Mouse (Mus musculus) MEL (cell line): Measurements from ENCODE around the gene Pabpc1l. TPM values are rescaled to one million over a fixed set of nuclear protein-coding genes. Genes with fewer than 3 reads are reported as not detected.

Experiments
- DNase-seq: peaks from one replicate; pipeline ENCODE4 v3.0.0; 2011; ENCODE audit warnings: low read depth, low spot score
- H3K27ac ChIP-seq: 2 replicates; pipeline ENCODE4 v1.5.1; 2012; ENCODE audit warnings: low read depth, mild to moderate bottlenecking, control low read depth, low read length, moderate library complexity; ENCODE audit not compliant: control insufficient read depth
- H3K27me3 ChIP-seq, 2 experiments: fragments of 150-350 bp in 1 of 2; sonication (generic) in 1 of 2; 2 replicates each; pipeline ENCODE4 v1.6.1; 2012; ENCODE audit warnings: low read length in 2 of 2, mild to moderate bottlenecking in 2 of 2, improper control_type of control experiment in 1 of 2, moderate library complexity in 1 of 2; ENCODE audit not compliant: insufficient read depth in 2 of 2, control insufficient read depth in 1 of 2
- H3K36me3 ChIP-seq, 2 experiments: 2 replicates each; pipeline ENCODE4 v1.6.1; 2012 to 2014; ENCODE audit warnings: low read length in 2 of 2, improper control_type of control experiment in 1 of 2, inconsistent platforms in 1 of 2, mild to moderate bottlenecking in 1 of 2; ENCODE audit not compliant: insufficient read depth in 2 of 2, control insufficient read depth in 1 of 2
- H3K4me1 ChIP-seq, 2 experiments: fragments of 150-350 bp in 1 of 2; sonication (generic) in 1 of 2; 2 replicates each; pipeline ENCODE4 v1.6.1; 2012; ENCODE audit warnings: low read length in 2 of 2, improper control_type of control experiment in 1 of 2, mild to moderate bottlenecking in 1 of 2; ENCODE audit not compliant: insufficient read depth in 2 of 2, control insufficient read depth in 1 of 2
- H3K4me3 ChIP-seq, 2 experiments: fragments of 150-350 bp in 1 of 2; sonication (generic) in 1 of 2; 2 replicates each; pipeline ENCODE4 v1.5.1; 2012; ENCODE audit warnings: low read depth in 2 of 2, low read length in 2 of 2, mild to moderate bottlenecking in 2 of 2, moderate library complexity in 2 of 2, control low read depth in 1 of 2, improper control_type of control experiment in 1 of 2; ENCODE audit not compliant: control insufficient read depth in 1 of 2, insufficient read depth in 1 of 2
- H3K79me2 ChIP-seq: 2 replicates; pipeline ENCODE4 v1.6.1; 2012; ENCODE audit warnings: mild to moderate bottlenecking, low read length, moderate library complexity; ENCODE audit not compliant: control insufficient read depth, poor library complexity, insufficient read depth
- H3K9ac ChIP-seq: 2 replicates; pipeline ENCODE4 v1.6.1; 2012; ENCODE audit warnings: low read depth, mild to moderate bottlenecking, control low read depth, low read length, moderate library complexity; ENCODE audit not compliant: control insufficient read depth, poor library complexity, severe bottlenecking
- H3K9me3 ChIP-seq: fragments of 150-350 bp; sonication (generic); replicated peaks from 2 replicates; pipeline ENCODE4 v1.6.1; 2012; ENCODE audit warnings: mild to moderate bottlenecking, low read length, improper control_type of control experiment, moderate library complexity; ENCODE audit not compliant: insufficient read depth
- BHLHE40 ChIP-seq: IDR thresholded peaks from 2 replicates; pipeline ENCODE4 v1.6.1; 2012; ENCODE audit warnings: low read depth, mild to moderate bottlenecking, inconsistent platforms, low read length, improper control_type of control experiment, borderline replicate concordance
- CHD1 ChIP-seq: IDR thresholded peaks from 2 replicates; pipeline ENCODE4 v1.6.1; 2012; ENCODE audit warnings: low read depth, mild to moderate bottlenecking, inconsistent platforms, low read length, improper control_type of control experiment
- E2F4 ChIP-seq: IDR thresholded peaks from 2 replicates; pipeline ENCODE4 v1.6.1; 2011; ENCODE audit warnings: low read depth, low read length, improper control_type of control experiment, borderline replicate concordance
- ELF1 ChIP-seq: IDR thresholded peaks from 2 replicates; pipeline ENCODE4 v1.6.1; 2014; ENCODE audit warnings: low read depth, mild to moderate bottlenecking, inconsistent platforms, low read length, improper control_type of control experiment, moderate library complexity
- HCFC1 ChIP-seq: IDR thresholded peaks from 2 replicates; pipeline ENCODE4 v1.6.1; 2012; ENCODE audit warnings: low read depth, mild to moderate bottlenecking, inconsistent platforms, low read length, improper control_type of control experiment, moderate library complexity
- MXI1 ChIP-seq: IDR thresholded peaks from 2 replicates; pipeline ENCODE4 v1.6.1; 2011; ENCODE audit warnings: mild to moderate bottlenecking, low read depth, low read length, improper control_type of control experiment
- MYB ChIP-seq: IDR thresholded peaks from 2 replicates; pipeline ENCODE4 v1.6.1; 2011; ENCODE audit warnings: mild to moderate bottlenecking, low read depth, low read length, improper control_type of control experiment
- NELFE ChIP-seq: IDR thresholded peaks from 2 replicates; pipeline ENCODE4 v1.6.1; 2011; ENCODE audit warnings: low read depth, low read length, improper control_type of control experiment
- NRF1 ChIP-seq: IDR thresholded peaks from 2 replicates; pipeline ENCODE4 v1.6.1; 2014; ENCODE audit warnings: low read depth, mild to moderate bottlenecking, inconsistent platforms, low read length, improper control_type of control experiment, moderate library complexity; ENCODE audit not compliant: poor library complexity, insufficient read depth, severe bottlenecking
- POLR2A ChIP-seq, 2 experiments: IDR thresholded peaks; 2 replicates each; pipeline ENCODE4 v1.6.1; 2011 to 2012; ENCODE audit warnings: low read length in 2 of 2, mild to moderate bottlenecking in 2 of 2, control low read depth in 1 of 2, improper control_type of control experiment in 1 of 2, low read depth in 1 of 2, moderate library complexity in 1 of 2; ENCODE audit not compliant: control insufficient read depth in 1 of 2, insufficient read depth in 1 of 2, poor library complexity in 1 of 2
- RCOR1 ChIP-seq: IDR thresholded peaks from 2 replicates; pipeline ENCODE4 v1.6.1; 2012; ENCODE audit warnings: low read depth, mild to moderate bottlenecking, inconsistent platforms, low read length, improper control_type of control experiment
- TAL1 ChIP-seq: IDR thresholded peaks from 2 replicates; pipeline ENCODE4 v1.6.1; 2012; ENCODE audit warnings: mild to moderate bottlenecking, inconsistent platforms, low read length, moderate library complexity, mixed read lengths
- TBP ChIP-seq: IDR thresholded peaks from 2 replicates; pipeline ENCODE4 v1.8.0; 2011; ENCODE audit warnings: low read depth, low read length, improper control_type of control experiment
- polyA plus RNA-seq, 2 experiments: library from polyadenylated mRNA; stranded (reverse) in 1 of 2; unstranded in 1 of 2; fragments of >175 nt in 1 of 2; fragments of >200 nt in 1 of 2; gene quantifications; 2 replicates each; pipeline versions ENCODE4 v1.2.1 to v1.2.4; 2012; ENCODE audit warnings: low replicate concordance in 2 of 2, low read depth in 1 of 2; ENCODE audit not compliant: insufficient read length in 2 of 2, insufficient read depth in 1 of 2, missing spikeins in 1 of 2
- total RNA-seq: library from RNA; depleted of rRNA; stranded (reverse); fragments of 300-350 nt; gene quantifications from 2 replicates; pipeline ENCODE4 v1.2.3, GENCODE M21; 2012

Gene Pabpc1l
- total and polyA plus RNA-seq, 3 experiments, result 0.27 to 0.40 TPM; not detected in 1

DNA sequence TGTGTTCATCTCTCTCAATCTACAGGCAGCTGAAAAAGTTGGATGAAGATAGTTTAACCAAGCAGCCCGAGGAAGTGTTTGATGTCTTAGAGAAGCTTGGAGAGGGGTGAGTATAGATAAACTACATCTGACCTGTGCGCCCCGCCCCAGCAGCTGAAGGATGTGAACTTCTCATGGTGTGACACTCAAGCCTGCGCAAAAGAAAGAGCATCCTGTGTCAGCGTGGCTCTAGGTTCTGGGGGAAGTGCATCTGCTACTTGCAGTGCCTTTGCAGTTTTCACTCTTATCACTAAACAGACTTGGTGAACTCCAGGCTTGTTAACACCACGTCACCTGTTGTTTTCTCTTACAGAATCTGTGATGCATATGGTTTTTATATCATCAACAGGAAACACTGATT, 54.2 kb downstream of the Pabpc1l start (continued):
- no peak for TF ChIP-seq CHD1

DNA sequence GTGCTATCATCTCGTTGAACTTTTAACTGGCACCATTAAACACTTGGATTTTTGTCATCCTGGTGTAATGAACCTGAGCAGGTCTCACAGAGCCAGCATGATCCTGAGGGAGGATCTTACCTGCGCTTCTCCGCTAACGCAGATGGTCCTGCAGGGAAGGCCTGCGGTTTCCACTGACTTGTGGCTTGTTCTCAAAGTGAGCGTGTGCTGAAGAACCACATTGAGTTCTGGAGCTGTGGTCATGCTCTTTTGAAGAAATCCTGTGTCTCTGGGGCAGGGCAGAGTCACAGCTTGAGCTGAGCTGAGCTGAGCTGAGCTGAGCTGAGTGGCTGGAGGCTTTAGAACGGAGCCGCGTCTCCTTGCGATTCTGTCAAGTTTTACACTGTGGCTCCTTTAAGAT, 56.3 kb downstream of the Pabpc1l start:
- H3K9ac ChIP-seq, result no peak overlapping the region
- TF ChIP-seq TAL1 (no peak), POLR2A (IDR thresholded peaks at IDR 0.05; ENCODE audit: control insufficient read depth in 1 of 2, insufficient read depth in 1 of 2, low read depth in 1 of 2, low read length in 2 of 2, poor library complexity in 1 of 2) (no peak), NELFE (no peak), BHLHE40 (no peak)
- H3K27me3 ChIP-seq, result no peaks in the 10 kb centered on the region
- DNase-seq, result no peak
- H3K4me1 ChIP-seq, result peaks cover 18 to 25% of the 10 kb centered on the region in 2 experiments
- H3K4me3 ChIP-seq, result no peak overlapping the region
- no peak overlapping the region for H3K27ac ChIP-seq
- no peaks in the 10 kb centered on the region for H3K9me3 ChIP-seq
- H3K36me3 ChIP-seq, result peaks cover 16 to 45% of the 10 kb centered on the region in 2 experiments
- H3K79me2 ChIP-seq, result peaks cover 13% of the 10 kb centered on the region

DNA sequence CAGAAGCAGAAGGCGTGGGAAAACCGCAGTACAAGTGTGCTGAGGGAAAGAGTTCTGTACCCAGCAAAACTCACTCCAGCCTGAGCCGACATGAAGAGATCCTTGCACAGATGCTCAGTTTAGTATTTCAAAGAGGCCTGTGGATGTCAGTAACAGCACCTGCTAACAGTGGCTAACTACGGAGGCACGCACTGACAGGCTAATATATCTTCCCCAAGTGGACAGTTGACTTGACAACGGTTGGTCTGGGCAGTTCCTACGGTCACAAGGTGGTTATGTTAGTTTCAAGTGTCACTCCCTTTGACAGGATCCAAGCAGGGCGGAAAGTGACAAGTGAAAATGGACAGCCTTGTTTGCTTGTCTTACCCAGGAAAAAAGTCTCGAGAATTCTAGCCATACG, 56.9 kb downstream of the Pabpc1l start:
- no peak for DNase-seq
- no peak for TF ChIP-seq MXI1
- no peak for TF ChIP-seq E2F4
- TF ChIP-seq RCOR1, result no peak
- TF ChIP-seq HCFC1, result no peak
- TF ChIP-seq TBP, result no peak
- TF ChIP-seq NRF1, result no peak
- TF ChIP-seq ELF1, result no peak
- no peak for TF ChIP-seq BHLHE40
- TF ChIP-seq POLR2A (IDR thresholded peaks at IDR 0.05; ENCODE audit: control insufficient read depth in 1 of 2, insufficient read depth in 1 of 2, low read depth in 1 of 2, low read length in 2 of 2, poor library complexity in 1 of 2), result no peak
- no peak for TF ChIP-seq MYB
- H3K27me3 ChIP-seq, result no peaks in the 10 kb centered on the region
- H3K4me3 ChIP-seq, result no peak overlapping the region
- no peaks in the 10 kb centered on the region for H3K9me3 ChIP-seq
- H3K9ac ChIP-seq, result no peak overlapping the region
- peaks cover 9% of the 10 kb centered on the region for H3K79me2 ChIP-seq
- no peak overlapping the region for H3K27ac ChIP-seq
- H3K36me3 ChIP-seq, result peaks cover 16 to 41% of the 10 kb centered on the region in 2 experiments
- peaks cover 18 to 25% of the 10 kb centered on the region in 2 experiments for H3K4me1 ChIP-seq
